Mouse (Mus musculus) stomach, postnatal 0 days (tissue): ENCODE results near the gene Smurf2. TPM values are rescaled to one million over a fixed set of nuclear protein-coding genes. Genes with fewer than 3 reads are reported as not detected.

Experiments used
- ATAC-seq: fragments of 200-750 bp; cut with Nextera tagmentation; 2 replicates; pipeline ENCODE4 v1.8.0; 2017; ENCODE audit not compliant: low FRiP score, low TSS enrichment
- DNase-seq: peaks from one replicate; pipeline ENCODE4 v3.0.0-alpha.2; 2016; ENCODE audit warnings: low spot score
- H3K27ac ChIP-seq: fragments of 300-500 bp; sonication (generic); replicated peaks from 2 replicates; pipeline ENCODE4 v1.5.1; 2014; ENCODE audit warnings: mild to moderate bottlenecking, control low read depth
- H3K27me3 ChIP-seq: fragments of 300-500 bp; sonication (generic); 2 replicates; pipeline ENCODE4 v1.6.1; 2014; ENCODE audit warnings: low read length; ENCODE audit not compliant: control insufficient read depth, insufficient read depth
- H3K36me3 ChIP-seq: fragments of 300-500 bp; sonication (generic); 2 replicates; pipeline ENCODE4 v1.6.1; 2014; ENCODE audit warnings: low read length, mixed read lengths; ENCODE audit not compliant: control insufficient read depth, insufficient read depth
- H3K4me1 ChIP-seq: fragments of 300-500 bp; sonication (generic); replicated peaks from 2 replicates; pipeline ENCODE4 v1.6.1; 2014; ENCODE audit warnings: antibody characterized with exemption; ENCODE audit not compliant: control insufficient read depth, insufficient read depth
- H3K4me2 ChIP-seq: fragments of 300-500 bp; sonication (generic); replicated peaks from 2 replicates; pipeline ENCODE4 v1.6.1; 2014; ENCODE audit warnings: low read depth, mild to moderate bottlenecking, control low read depth, moderate library complexity
- H3K4me3 ChIP-seq: fragments of 300-500 bp; sonication (generic); 2 replicates; pipeline ENCODE4 v1.5.1; 2014; ENCODE audit warnings: low read depth, low read length, control low read depth
- H3K9ac ChIP-seq: fragments of 300-500 bp; sonication (generic); 2 replicates; pipeline ENCODE4 v1.6.1; 2014; ENCODE audit warnings: mild to moderate bottlenecking, low read length, control low read depth, mixed read lengths
- H3K9me3 ChIP-seq: fragments of 300-500 bp; sonication (generic); 2 replicates; pipeline ENCODE4 v1.6.1; 2016; ENCODE audit warnings: low read length; ENCODE audit not compliant: control insufficient read depth
- CTCF ChIP-seq: IDR thresholded peaks from 2 replicates; pipeline ENCODE4 v1.5.1; 2016; ENCODE audit warnings: antibody characterized with exemption, low read depth, mild to moderate bottlenecking, moderate library complexity
- EP300 ChIP-seq: optimal IDR thresholded peaks from 2 replicates; pipeline ENCODE3; 2016; ENCODE audit warnings: antibody characterized with exemption
- WGBS: fragments of 180-500 bp; shearing (Covaris S2); extraction: QIAGEN DNeasy Blood & Tissue Kit; methylation state at CpG from one replicate; pipeline ENCODE4 v1.1.7; 2014; 5-methylcytosine and 5-hydroxymethylcytosine counted together
- polyA plus RNA-seq: library from polyadenylated mRNA; unstranded; fragments of >200 nt; fragmentation: Nextera tagmentation; extraction: Ambion mirVana; gene quantifications from 2 replicates; pipeline ENCODE4 v1.2.1, GENCODE M21; 2015

Gene Smurf2
- polyA plus RNA-seq, 1 experiment from 2014 or later: 7.1 TPM

- peaks cover 7% of the 10 kb centered on the region for H3K36me3 ChIP-seq
- TF ChIP-seq EP300 (no peak), CTCF (no peak)
- 52% methylated on average over 9 of the region's 9 CpGs for WGBS
- no peaks in the 10 kb centered on the region for H3K9me3 ChIP-seq
- H3K4me2 ChIP-seq: no peak overlapping the region
- H3K27ac ChIP-seq: no peak overlapping the region
- ATAC-seq (peak; percentile 24; the same call in 1 of the 2 replicates), DNase-seq (no peak)
- no peak overlapping the region for H3K9ac ChIP-seq
- H3K27me3 ChIP-seq: no peaks in the 10 kb centered on the region
- H3K4me1 ChIP-seq: no peaks in the 10 kb centered on the region
- no peak overlapping the region for H3K4me3 ChIP-seq
These were observed 124.8 kb downstream of the Smurf2 start for GRCm38 (mm10) chr11:106795679-106796078.

- no peak for ATAC-seq
- Histone ChIP-seq H3K4me3 (no peak overlapping the region), H3K36me3 (peaks cover 7% of the 10 kb centered on the region; the same call in 1 of the 2 replicates), H3K4me2 (no peak overlapping the region), H3K27me3 (no peaks in the 10 kb centered on the region), H3K4me1 (no peaks in the 10 kb centered on the region), H3K9ac (no peak overlapping the region), H3K9me3 (no peaks in the 10 kb centered on the region), H3K27ac (no peak overlapping the region)
- DNase-seq: no peak
- no peak for TF ChIP-seq EP300
- peak; percentile 44 for TF ChIP-seq CTCF
- 80% methylated on average over 4 of the region's 4 CpGs for WGBS
These were observed 126.7 kb downstream of the Smurf2 start for GRCm38 (mm10) chr11:106793846-106794245.

DNA sequence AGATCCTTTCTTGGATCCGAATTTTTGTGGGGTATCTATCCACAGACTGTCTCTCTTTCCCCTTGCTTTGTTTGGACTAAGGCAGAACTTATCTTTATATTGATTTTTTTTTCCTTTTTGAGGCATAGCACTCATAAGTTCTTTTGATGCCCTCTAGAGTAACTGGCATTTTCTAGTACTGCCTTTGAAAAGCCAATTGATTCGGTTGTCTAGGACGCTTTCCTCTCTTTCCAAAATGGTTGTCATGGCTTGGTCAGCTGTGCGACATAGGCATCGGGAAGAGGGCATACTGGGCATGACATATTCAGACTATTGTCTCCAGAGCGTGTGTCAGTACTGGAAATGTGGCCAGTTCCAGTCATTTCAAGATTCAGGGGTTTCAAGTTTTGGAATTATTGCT lies 130.9 kb downstream of the Smurf2 start:
- ATAC-seq: no peak

GRCm38 (mm10) chr11:106788775-106789459 lies 131.6 kb downstream of the Smurf2 start, which contains the start of the genes Ddx5 and Cep95:
Gene Ddx5, minus strand, starts transcription at chr11:106789185.
Gene Cep95, plus strand, starts transcription at chr11:106789252.
- peak within 1 kb of the TSS; percentile 93 for H3K4me3 ChIP-seq
- no peaks in the 10 kb centered on the region for H3K27me3 ChIP-seq
- WGBS: under 1% methylated on average over 58 of the region's 58 CpGs
- DNase-seq: peak; percentile 98
- H3K36me3 ChIP-seq: peaks cover 9% of the 10 kb centered on the region; the same call in 1 of the 2 replicates
- peak; percentile 64 for TF ChIP-seq CTCF
- no peak for TF ChIP-seq EP300
- ATAC-seq: peak; percentile 92
- H3K9me3 ChIP-seq: no peaks in the 10 kb centered on the region
- peak within 1 kb of the TSS; percentile 100 for H3K27ac ChIP-seq
- no peaks in the 10 kb centered on the region for H3K4me1 ChIP-seq
- H3K9ac ChIP-seq: peak within 1 kb of the TSS; percentile 100
- H3K4me2 ChIP-seq: peak within 1 kb of the TSS; percentile 68

More for the DNA sequence above, 130.9 kb downstream of the Smurf2 start:
- Histone ChIP-seq H3K9me3 (no peaks in the 10 kb centered on the region), H3K4me1 (no peaks in the 10 kb centered on the region), H3K36me3 (peaks cover 6% of the 10 kb centered on the region; the same call in 1 of the 2 replicates), H3K27me3 (no peaks in the 10 kb centered on the region), H3K4me2 (peak overlapping the region; percentile 68), H3K27ac (peak overlapping the region; percentile 100), H3K9ac (peak overlapping the region; percentile 100), H3K4me3 (peak overlapping the region; percentile 93)
- WGBS: 0% methylated on average over 6 of the region's 6 CpGs
- no peak for TF ChIP-seq CTCF
- TF ChIP-seq EP300: no peak
- DNase-seq: no peak

DNA sequence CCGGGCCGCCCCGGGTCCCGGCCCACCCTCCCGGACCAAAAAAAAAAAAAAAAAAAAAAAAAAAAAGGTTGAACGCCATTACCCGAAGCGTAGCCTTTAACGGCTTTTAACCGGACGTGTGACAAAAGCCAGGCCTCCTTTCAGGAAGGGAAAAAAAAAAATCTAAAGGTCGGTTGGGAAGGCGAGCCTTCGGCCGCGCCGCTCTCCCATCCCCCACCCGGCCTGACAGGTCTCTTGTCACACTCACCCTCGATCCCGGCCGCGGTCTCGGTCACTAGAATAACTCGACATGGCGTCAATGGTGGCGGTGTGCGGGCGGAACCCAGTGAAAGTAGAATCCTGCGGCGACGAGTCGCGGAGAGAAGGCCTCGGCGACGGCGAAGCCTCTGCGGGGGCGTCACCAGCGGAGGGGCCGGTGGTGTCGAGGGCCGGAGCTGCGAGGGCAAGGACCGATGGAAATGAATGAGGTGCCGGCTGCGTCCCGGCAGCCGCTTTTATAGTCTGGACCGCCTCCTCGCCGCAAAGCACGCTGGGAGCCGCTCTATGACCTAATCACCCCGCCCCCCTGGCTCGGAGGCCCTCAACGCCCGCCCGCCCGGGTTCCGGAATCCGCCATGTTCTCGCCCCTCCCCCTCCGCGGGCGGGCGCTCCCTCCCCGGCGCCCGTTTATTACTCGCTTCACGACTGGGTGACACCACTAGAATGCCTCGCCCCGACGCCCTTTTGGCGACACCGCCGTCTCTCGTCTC lies 132.3 kb downstream of the Smurf2 start:
- under 1% methylated on average over 61 of the region's 79 CpGs for WGBS
- DNase-seq (peak; percentile 99), ATAC-seq (peak; percentile 84)
- Histone ChIP-seq H3K36me3 (peaks cover 16% of the 10 kb centered on the region), H3K9me3 (no peaks in the 10 kb centered on the region), H3K27ac (peak overlapping the region; percentile 100), H3K4me3 (peak overlapping the region; percentile 93), H3K27me3 (no peaks in the 10 kb centered on the region), H3K4me2 (peak overlapping the region; percentile 68), H3K4me1 (no peaks in the 10 kb centered on the region), H3K9ac (peak overlapping the region; percentile 100)
- TF ChIP-seq CTCF (no peak), EP300 (no peak)
